Comparison of ENCODE assay signal across 15 mouse cellular contexts in genomic region chr2:105390653-105391413, GRCm38 (mm10). TPM values are rescaled to one million over a fixed set of nuclear protein-coding genes. Genes with fewer than 3 reads are reported as not detected.
DNase-seq lines count a peak whose midpoint lies in the region; ATAC-seq and TF ChIP-seq lines count a peak whose summit lies in the region.
"Had no signal": no experiment of that assay in that cellular context is flagged by ENCODE, and none has a peak within 500 bp of the region (broad histone marks: within the 10 kb centered on the region; RNA-seq: fewer than 3 reads in every experiment).

No protein-coding gene starts in this region.

- H3K4me3 ChIP-seq in neural tube, embryonic 14.5 days (ENCODE audit: low read depth, low read length): no peak overlapping the region
- H3K4me3 ChIP-seq in neural tube, embryonic 15.5 days (replicated peaks): no peak overlapping the region
- H3K4me3 ChIP-seq in hindbrain, postnatal 0 days (ENCODE audit: low read length): no peak overlapping the region
- H3K4me3 ChIP-seq: layer of hippocampus, adult 2 months; limb, embryonic 12.5 days had no signal

- H3K27me3 ChIP-seq in neural tube, embryonic 14.5 days (ENCODE audit: control insufficient read depth, insufficient read depth, low read length): no peaks in the 10 kb centered on the region
- no peaks in the 10 kb centered on the region for H3K27me3 ChIP-seq in neural tube, embryonic 15.5 days (replicated peaks)
- no peaks in the 10 kb centered on the region for H3K27me3 ChIP-seq in hindbrain, postnatal 0 days (ENCODE audit: insufficient read depth, low read length)
- H3K27me3 ChIP-seq: limb, embryonic 12.5 days had no signal

- H3K9me3 ChIP-seq in neural tube, embryonic 14.5 days (ENCODE audit: control insufficient read depth, low read length): no peaks in the 10 kb centered on the region
- H3K9me3 ChIP-seq in neural tube, embryonic 15.5 days (replicated peaks): no peaks in the 10 kb centered on the region
- no peaks in the 10 kb centered on the region for H3K9me3 ChIP-seq in hindbrain, postnatal 0 days (ENCODE audit: low read length)
- H3K9me3 ChIP-seq: limb, embryonic 12.5 days had no signal

- peak; percentile 79; the same call in 1 of the 2 replicates for ATAC-seq in neural tube, embryonic 14.5 days (ENCODE audit: low read depth)
- no peak for ATAC-seq in neural tube, embryonic 15.5 days (ENCODE audit: low FRiP score)
- peak; percentile 53; the same call in 1 of the 2 replicates for ATAC-seq in hindbrain, postnatal 0 days

- intact Hi-C loops in heart, postnatal 36 days (cut with DNase I): loop anchor here (10.0 kb wide), 1 partner anchor 576 kb away; the partner anchor contains the start of gene Qser1

- H3K4me1 ChIP-seq in neural tube, embryonic 14.5 days (ENCODE audit: control insufficient read depth, insufficient read depth, low read length): no peaks in the 10 kb centered on the region
- H3K4me1 ChIP-seq in neural tube, embryonic 15.5 days: no peaks in the 10 kb centered on the region
- no peaks in the 10 kb centered on the region for H3K4me1 ChIP-seq in hindbrain, postnatal 0 days (ENCODE audit: insufficient read depth, low read length)
- H3K4me1 ChIP-seq: limb, embryonic 12.5 days had no signal

- H3K36me3 ChIP-seq in neural tube, embryonic 14.5 days (ENCODE audit: control insufficient read depth, insufficient read depth, low read length): no peaks in the 10 kb centered on the region
- H3K36me3 ChIP-seq in neural tube, embryonic 15.5 days: peaks cover 6% of the 10 kb centered on the region; the same call in 1 of the 2 replicates
- no peaks in the 10 kb centered on the region; the same call in 1 of the 2 replicates for H3K36me3 ChIP-seq in hindbrain, postnatal 0 days (ENCODE audit: insufficient read depth, low read length)

- no peak overlapping the region for H3K4me2 ChIP-seq in neural tube, embryonic 14.5 days (ENCODE audit: low read depth, low read length)
- H3K4me2 ChIP-seq in neural tube, embryonic 15.5 days: no peak overlapping the region
- H3K4me2 ChIP-seq in hindbrain, postnatal 0 days (ENCODE audit: low read depth, low read length): no peak overlapping the region
- H3K4me2 ChIP-seq: limb, embryonic 12.5 days had no signal

- peak; percentile 69 for DNase-seq in heart, adult 11 months
- DNase-seq in heart, postnatal 36 days: no peak
- DNase-seq in hindbrain, postnatal 0 days (ENCODE audit: low spot score): no peak
- DNase-seq in yolk sac, embryonic 10.5 days (ENCODE audit: low spot score): no peak
- DNase-seq in gastrocnemius, postnatal 10 days: no peak
- no peak for DNase-seq in adrenal gland, postnatal 14 days
- DNase-seq: adrenal gland, adult 2 months; cerebellum, adult 2 months; lung, adult 2 months; right cerebral cortex, postnatal 25 days; thymus, postnatal 4 days had no signal

- WGBS in neural tube, embryonic 14.5 days: 78% methylated on average over 6 of the region's 6 CpGs
- WGBS in neural tube, embryonic 15.5 days: 86% methylated on average over 6 of the region's 6 CpGs
- 76% methylated on average over 6 of the region's 6 CpGs for WGBS in hindbrain, postnatal 0 days

- no peak for TF ChIP-seq CTCF in hindbrain, postnatal 0 days (IDR thresholded peaks at IDR 0.05; ENCODE audit: low read depth)

- H3K9ac ChIP-seq in neural tube, embryonic 14.5 days (replicated peaks; ENCODE audit: low read depth, low read length): no peak overlapping the region
- no peak overlapping the region for H3K9ac ChIP-seq in neural tube, embryonic 15.5 days (replicated peaks)
- no peak overlapping the region for H3K9ac ChIP-seq in hindbrain, postnatal 0 days (replicated peaks; ENCODE audit: low read length)
- H3K9ac ChIP-seq: limb, embryonic 12.5 days had no signal

- H3K27ac ChIP-seq in neural tube, embryonic 14.5 days (ENCODE audit: low read depth, low read length): no peak overlapping the region
- H3K27ac ChIP-seq in neural tube, embryonic 15.5 days (replicated peaks): no peak overlapping the region
- H3K27ac ChIP-seq in hindbrain, postnatal 0 days: no peak overlapping the region
- H3K27ac ChIP-seq: layer of hippocampus, adult 2 months; limb, embryonic 12.5 days had no signal

RNA-seq across cellular contexts. Expression of gene Rcn1, which starts 8.3 kb away (rescaled TPM):
- total RNA-seq in heart, postnatal 36 days (2021): 10 to 100 TPM; 21.5 to 23.6 TPM
- polyA plus RNA-seq in neural tube, embryonic 14.5 days (2014; fragmentation: Nextera tagmentation; extraction: Ambion mirVana): 18.9 and 69.8 TPM in 2 replicates
- polyA plus RNA-seq in neural tube, embryonic 15.5 days (2015; fragmentation: Nextera tagmentation; extraction: Ambion mirVana): 73.5 and 85.4 TPM in 2 replicates
- total RNA-seq in hindbrain, postnatal 0 days (2014; rRNA removed): 27.7 and 32.5 TPM in 2 replicates
- 61.2 and 64.2 TPM in 2 replicates for polyA plus RNA-seq in hindbrain, postnatal 0 days (2015; fragmentation: Nextera tagmentation; extraction: Ambion mirVana)
- total RNA-seq in gastrocnemius, postnatal 10 days (2021): 10 to 100 TPM; 43.1 to 56.8 TPM
- 108 and 115 TPM in 2 replicates for total RNA-seq in adrenal gland, postnatal 14 days (2021)
